8 mouse cellular contexts compared by ENCODE assay signal in genomic region chr2:25402972-25403601, GRCm38 (mm10). TPM values are rescaled to one million over a fixed set of nuclear protein-coding genes. Genes with fewer than 3 reads are reported as not detected.
DNase-seq lines count a peak whose midpoint lies in the region; ATAC-seq lines count a peak whose summit lies in the region.

No protein-coding gene starts in this region.

- no peaks in the 10 kb centered on the region for H3K36me3 ChIP-seq in intestine, embryonic 16.5 days (ENCODE audit: control insufficient read depth, insufficient read depth, low read length)

- peak overlapping the region; percentile 63; the same call in 1 of the 2 replicates for H3K27ac ChIP-seq in intestine, embryonic 16.5 days (ENCODE audit: low read length)

- WGBS in intestine, embryonic 16.5 days, result under 1% methylated on average over 54 of the region's 54 CpGs

- DNase-seq in adrenal gland, adult (ENCODE audit: inconsistent age in 2 of 2, low spot score in 1 of 2), result peak; percentile 85 to 93
- DNase-seq in cerebellum, postnatal 4 days (ENCODE audit: low spot score in 2 of 2), result peak; percentile 72 to 81
- DNase-seq in left cerebral cortex, adult 9 months (ENCODE audit: low spot score in 2 of 2), result peak; percentile 80 to 93
- peak; percentile 66 to 72 for DNase-seq in lung, postnatal 4 days
- peak; percentile 90 for DNase-seq in right cerebral cortex, postnatal 25 days
- no peak for DNase-seq in natural killer cell, adult 2 months (ENCODE audit: low spot score in 2 of 2)

- no peaks in the 10 kb centered on the region for H3K9me3 ChIP-seq in intestine, embryonic 16.5 days (ENCODE audit: control insufficient read depth, low read length)

- ATAC-seq in granulocyte monocyte progenitor cell, adult 5-6 weeks (replicated peaks; ENCODE audit: poor library complexity, severe bottlenecking), result peak; percentile 26
- ATAC-seq in intestine, embryonic 16.5 days, result peak; percentile 76

- H3K4me3 ChIP-seq in intestine, embryonic 16.5 days (ENCODE audit: low read length), result peak overlapping the region; percentile 69

- peaks cover 10% of the 10 kb centered on the region; the same call in 1 of the 2 replicates for H3K4me1 ChIP-seq in intestine, embryonic 16.5 days (ENCODE audit: control insufficient read depth, insufficient read depth, low read length)

- peak overlapping the region; percentile 83 for H3K4me2 ChIP-seq in intestine, embryonic 16.5 days (ENCODE audit: low read depth, low read length)

- peak overlapping the region; percentile 69 for H3K9ac ChIP-seq in intestine, embryonic 16.5 days (ENCODE audit: low read depth, low read length)

- H3K27me3 ChIP-seq in intestine, embryonic 16.5 days (replicated peaks; ENCODE audit: control insufficient read depth, insufficient read depth, low read length), result peaks cover 24% of the 10 kb centered on the region; the same call in 1 of the 2 replicates

RNA-seq across cellular contexts. Expression of gene Npdc1, which starts 3.9 kb away (rescaled TPM):
- total RNA-seq in granulocyte monocyte progenitor cell, adult 5-6 weeks (2014; fragmentation: Nextera tagmentation), result not detected in 2 replicates
- not detected in 2 replicates for total RNA-seq in granulocyte monocyte progenitor cell, adult 5-6 weeks (2017)
- 48.9 and 51.1 TPM in 2 replicates for polyA plus RNA-seq in intestine, embryonic 16.5 days (2015; fragmentation: Nextera tagmentation; extraction: Ambion mirVana)

RNA-seq across cellular contexts. Expression of gene Entpd2, which starts 7.4 kb away (rescaled TPM):
- total RNA-seq in granulocyte monocyte progenitor cell, adult 5-6 weeks (2014; fragmentation: Nextera tagmentation), result not detected in 2 replicates
- total RNA-seq in granulocyte monocyte progenitor cell, adult 5-6 weeks (2017), result not detected in 2 replicates
- 23.7 and 27.4 TPM in 2 replicates for polyA plus RNA-seq in intestine, embryonic 16.5 days (2015; fragmentation: Nextera tagmentation; extraction: Ambion mirVana)

RNA-seq across cellular contexts. Expression of gene Fut7, which starts 20.0 kb away (rescaled TPM):
- total RNA-seq in granulocyte monocyte progenitor cell, adult 5-6 weeks (2014; fragmentation: Nextera tagmentation), result 34.5 and 38.8 TPM in 2 replicates
- total RNA-seq in granulocyte monocyte progenitor cell, adult 5-6 weeks (2017), result 24.8 and 27.3 TPM in 2 replicates
- 0.13 and 0.33 TPM in 2 replicates for polyA plus RNA-seq in intestine, embryonic 16.5 days (2015; fragmentation: Nextera tagmentation; extraction: Ambion mirVana)

RNA-seq across cellular contexts. Expression of gene Abca2, which starts 25.4 kb away (rescaled TPM):
- 54.8 and 56.4 TPM in 2 replicates for total RNA-seq in granulocyte monocyte progenitor cell, adult 5-6 weeks (2014; fragmentation: Nextera tagmentation)
- total RNA-seq in granulocyte monocyte progenitor cell, adult 5-6 weeks (2017), result 21.0 and 23.1 TPM in 2 replicates
- polyA plus RNA-seq in intestine, embryonic 16.5 days (2015; fragmentation: Nextera tagmentation; extraction: Ambion mirVana), result 2.1 and 2.8 TPM in 2 replicates

RNA-seq across cellular contexts. Expression of gene Sapcd2, which starts 31.0 kb away (rescaled TPM):
- 4.5 and 17.1 TPM in 2 replicates for total RNA-seq in granulocyte monocyte progenitor cell, adult 5-6 weeks (2014; fragmentation: Nextera tagmentation)
- total RNA-seq in granulocyte monocyte progenitor cell, adult 5-6 weeks (2017), result 7.8 and 17.3 TPM in 2 replicates
- 56.7 and 66.4 TPM in 2 replicates for polyA plus RNA-seq in intestine, embryonic 16.5 days (2015; fragmentation: Nextera tagmentation; extraction: Ambion mirVana)

Comparison
In these comparisons a context has a peak if more than half of its experiments do, and no peak if none do; other contexts are left out.
1. DNase-seq: peak in adrenal gland, adult (2 of 2), cerebellum, postnatal 4 days (2 of 2), left cerebral cortex, adult 9 months (2 of 2), lung, postnatal 4 days (2 of 2) and right cerebral cortex, postnatal 25 days (single experiment); none in natural killer cell, adult 2 months (0 of 2).